Mouse (Mus musculus) adipocyte (in vitro differentiated cells): Measurements from ENCODE around the gene Ccl28.
"Not testable (repeated sequence)": the region's sequence is repeated elsewhere in the genome, so short reads cannot be mapped to it uniquely, and the experiment has no call there.

Source experiments
- DNase-seq: peaks from one replicate; pipeline ENCODE4 v3.0.0-alpha.2; 2016; ENCODE audit warnings: low spot score

Ccl28 gene

GRCm38 (mm10) chr13:119623634-119624033 is at the start of gene Ccl28:
Gene Ccl28 (plus strand): TSS chr13:119623819.
- no peak for DNase-seq

- DNase-seq, result peak; percentile 70
Observed at GRCm38 (mm10) chr13:119596321-119597211, 27.1 kb upstream of the Ccl28 start.

GRCm38 (mm10) chr13:119598466-119598865 is 25.2 kb upstream of the Ccl28 start:
- peak; percentile 59 for DNase-seq

- not testable (repeated sequence) for DNase-seq
Observed at GRCm38 (mm10) chr13:119599066-119599465, 24.6 kb upstream of the Ccl28 start.

- not testable (repeated sequence) for DNase-seq
Observed at GRCm38 (mm10) chr13:119599498-119599897, 24.1 kb upstream of the Ccl28 start.

GRCm38 (mm10) chr13:119600166-119600565 is 23.5 kb upstream of the Ccl28 start:
- DNase-seq, result peak; percentile 83

- not testable (repeated sequence) for DNase-seq
Observed at GRCm38 (mm10) chr13:119602688-119603331, 20.8 kb upstream of the Ccl28 start.

- not testable (repeated sequence) for DNase-seq
Observed at GRCm38 (mm10) chr13:119603890-119604289, 19.7 kb upstream of the Ccl28 start.

- not testable (repeated sequence) for DNase-seq
Observed at GRCm38 (mm10) chr13:119604322-119604721, 19.3 kb upstream of the Ccl28 start.

GRCm38 (mm10) chr13:119618841-119619240 is 4.8 kb upstream of the Ccl28 start:
- DNase-seq, result no peak

- DNase-seq, result peak; percentile 43
Observed at GRCm38 (mm10) chr13:119619735-119620134, 3.9 kb upstream of the Ccl28 start.

- DNase-seq, result peak; percentile 37
Observed at GRCm38 (mm10) chr13:119625952-119626351, 2.3 kb downstream of the Ccl28 start.

GRCm38 (mm10) chr13:119631482-119632155 is 8.0 kb downstream of the Ccl28 start:
- DNase-seq, result no peak

- no peak for DNase-seq
Observed at GRCm38 (mm10) chr13:119632156-119632548, 8.5 kb downstream of the Ccl28 start.

- DNase-seq, result no peak
Observed at GRCm38 (mm10) chr13:119635496-119635895, 11.9 kb downstream of the Ccl28 start.

- DNase-seq, result no peak
Observed at GRCm38 (mm10) chr13:119637837-119638236, 14.2 kb downstream of the Ccl28 start.

GRCm38 (mm10) chr13:119638449-119638848 is 14.8 kb downstream of the Ccl28 start:
- no peak for DNase-seq

- no peak for DNase-seq
Observed at GRCm38 (mm10) chr13:119639302-119639701, 15.7 kb downstream of the Ccl28 start.

GRCm38 (mm10) chr13:119640504-119640903 is 16.9 kb downstream of the Ccl28 start:
- DNase-seq, result peak; percentile 79

- DNase-seq, result no peak
Observed at GRCm38 (mm10) chr13:119641145-119641544, 17.5 kb downstream of the Ccl28 start.

GRCm38 (mm10) chr13:119644769-119645168 is 21.1 kb downstream of the Ccl28 start:
- no peak for DNase-seq

GRCm38 (mm10) chr13:119646511-119646910 is 22.9 kb downstream of the Ccl28 start:
- DNase-seq, result no peak
